Mouse (Mus musculus) ES-E14 (cell line): ENCODE measurements around the gene Gm9918. TPM values are rescaled to one million over a fixed set of nuclear protein-coding genes. Genes with fewer than 3 reads are reported as not detected.

Experiments used
- DNase-seq: peaks from one replicate; pipeline ENCODE4 v3.0.0-alpha.2; 2013; ENCODE audit warnings: low read depth, low spot score
- H3K27ac ChIP-seq: 2 replicates; pipeline ENCODE4 v1.5.1; 2012; ENCODE audit warnings: low read depth, mild to moderate bottlenecking, low read length, moderate library complexity, mixed read lengths; ENCODE audit not compliant: poor library complexity, insufficient read depth, severe bottlenecking
- H3K36me3 ChIP-seq: 2 replicates; pipeline ENCODE4 v1.6.1; 2012; ENCODE audit warnings: mild to moderate bottlenecking, low read length, moderate library complexity, mixed read lengths; ENCODE audit not compliant: control insufficient read depth, poor library complexity, insufficient read depth, severe bottlenecking
- H3K4me1 ChIP-seq, 2 experiments: fragments of 150-350 bp in 1 of 2; sonication (generic) in 1 of 2; 2 replicates each; pipeline ENCODE4 v1.6.1; 2012; ENCODE audit warnings: low read length in 2 of 2, mild to moderate bottlenecking in 1 of 2, mixed read lengths in 1 of 2; ENCODE audit not compliant: control insufficient read depth in 2 of 2, insufficient read depth in 2 of 2, poor library complexity in 1 of 2
- H3K4me3 ChIP-seq, 2 experiments: fragments of 150-350 bp in 1 of 2; sonication (generic) in 1 of 2; 2 replicates each; pipeline ENCODE4 v1.5.1; 2012; ENCODE audit warnings: low read length in 2 of 2, low read depth in 1 of 2, mild to moderate bottlenecking in 1 of 2, mixed read lengths in 1 of 2; ENCODE audit not compliant: insufficient read depth in 1 of 2, poor library complexity in 1 of 2, severe bottlenecking in 1 of 2
- H3K9ac ChIP-seq: 2 replicates; pipeline ENCODE4 v1.6.1; 2012; ENCODE audit warnings: low read depth, mild to moderate bottlenecking, low read length, mixed read lengths; ENCODE audit not compliant: poor library complexity, insufficient read depth, severe bottlenecking
- H3K9me3 ChIP-seq: fragments of 150-350 bp; sonication (generic); 2 replicates; pipeline ENCODE4 v1.6.1; 2012; ENCODE audit warnings: low read depth, mild to moderate bottlenecking, low read length; ENCODE audit not compliant: control insufficient read depth, insufficient read depth
- CHD2 ChIP-seq: IDR thresholded peaks from 2 replicates; pipeline ENCODE4 v1.6.1; 2014; ENCODE audit warnings: mild to moderate bottlenecking, low read depth, low read length, inconsistent platforms
- HCFC1 ChIP-seq: IDR thresholded peaks from 2 replicates; pipeline ENCODE4 v1.6.1; 2012; ENCODE audit warnings: low read length, inconsistent platforms, borderline replicate concordance; ENCODE audit not compliant: insufficient read depth
- MAFK ChIP-seq: IDR thresholded peaks from 2 replicates; pipeline ENCODE4 v1.6.1; 2014; ENCODE audit warnings: mild to moderate bottlenecking, low read depth, low read length, inconsistent platforms; ENCODE audit not compliant: insufficient read depth
- ZC3H11A ChIP-seq: IDR thresholded peaks from 2 replicates; pipeline ENCODE4 v1.6.1; 2012; ENCODE audit warnings: low read depth, mild to moderate bottlenecking, inconsistent platforms, low read length, borderline replicate concordance
- ZNF384 ChIP-seq: IDR thresholded peaks from 2 replicates; pipeline ENCODE4 v1.6.1; 2012; ENCODE audit warnings: low read depth, low read length, inconsistent platforms
- in situ Hi-C, 2 experiments: fragments of 600-800 bp; cut with MboI; formaldehyde crosslinking; loops; one replicate each; pipeline ENCODE4 v1.15.1; 2025; ENCODE audit warnings: low sequenced_read_pairs in 2 of 2, inconsistent platforms in 1 of 2; ENCODE audit not compliant: unreplicated experiment in 2 of 2
- total RNA-seq: library from RNA; depleted of rRNA; stranded (reverse); fragments of 300-350 nt; gene quantifications from 2 replicates; pipeline ENCODE4 v1.2.3, GENCODE M21; 2012

The Gm9918 gene
- total RNA-seq, 1 experiment: 0.45 TPM

DNA sequence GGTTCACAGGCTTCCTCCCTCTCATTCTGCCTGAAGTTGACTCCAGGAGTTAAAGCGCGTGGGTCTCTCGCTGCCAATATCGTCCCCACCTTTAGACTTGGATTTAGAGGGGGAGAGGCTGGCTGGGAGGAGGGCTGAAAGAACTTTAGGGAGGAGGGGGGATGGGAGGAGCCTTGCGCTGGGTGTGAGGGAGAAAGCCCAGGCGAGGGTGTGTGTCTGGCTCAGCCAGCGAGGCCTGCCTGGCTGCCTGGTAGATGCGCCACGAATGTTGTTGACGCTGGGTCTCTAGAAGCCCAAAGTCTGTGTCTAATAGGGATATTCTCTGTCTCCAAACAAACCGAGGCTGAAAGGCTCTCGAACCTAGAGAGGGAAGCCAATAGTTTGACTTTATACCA is 12.3 kb upstream of the Gm9918 start:
- TF ChIP-seq CHD2 (no peak), HCFC1 (no peak), ZNF384 (no peak), MAFK (no peak), ZC3H11A (no peak)
- peak overlapping the region; percentile 19; the same call in 1 of the 2 replicates for H3K9ac ChIP-seq
- peaks cover 2% of the 10 kb centered on the region; the same call in 1 of the 2 replicates for H3K36me3 ChIP-seq
- no peak overlapping the region; the same call in 1 of the 2 replicates for H3K27ac ChIP-seq
- H3K4me3 ChIP-seq: peak overlapping the region; percentile 58 to 84
- DNase-seq: no peak
- in situ Hi-C loops: no loop called here
- no peaks in the 10 kb centered on the region for H3K9me3 ChIP-seq
- peaks cover 14 to 47% of the 10 kb centered on the region in 2 experiments for H3K4me1 ChIP-seq

DNA sequence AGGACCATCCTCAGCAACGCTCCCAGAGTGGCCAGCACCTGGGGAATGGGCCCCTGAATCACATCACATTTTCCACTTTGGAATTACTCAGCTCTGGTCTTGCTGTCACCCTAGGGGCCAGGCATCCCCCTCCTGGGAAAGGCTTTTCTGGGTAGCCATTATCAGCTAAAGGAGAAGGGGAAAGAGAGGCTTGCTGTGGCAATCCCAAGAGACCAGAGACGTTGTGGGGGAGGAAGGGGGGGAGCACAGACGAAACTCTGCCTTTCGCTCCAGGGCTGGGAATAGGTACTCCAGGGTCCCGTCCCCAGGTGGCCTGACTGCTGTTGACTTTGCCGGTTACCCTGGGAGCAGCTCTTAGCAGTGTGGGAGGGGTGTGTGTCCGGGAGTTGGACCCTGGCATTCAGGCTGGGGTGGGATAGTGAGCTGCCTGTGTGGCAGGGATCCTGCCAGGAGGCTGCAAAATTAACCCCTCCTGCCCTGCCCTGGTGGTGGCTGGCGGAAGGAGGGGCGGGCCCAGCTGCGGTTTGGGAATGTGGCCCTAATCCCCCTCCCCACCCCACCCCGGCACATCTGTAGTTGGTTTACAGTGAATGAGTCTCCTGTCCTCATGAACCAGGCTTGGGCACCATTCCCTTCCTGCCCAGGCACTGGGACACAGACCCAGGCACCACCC is 11.6 kb upstream of the Gm9918 start:
- Histone ChIP-seq H3K4me3 (peak overlapping the region; percentile 58 to 84; a peak in 2 of 4 replicates), H3K36me3 (no peaks in the 10 kb centered on the region), H3K27ac (0 out of 2 replicates have a peak overlapping the region, but pooled peaks have one; percentile 21), H3K4me1 (peaks cover 14 to 48% of the 10 kb centered on the region in 2 experiments), H3K9ac (peak overlapping the region; percentile 19; the same call in 1 of the 2 replicates), H3K9me3 (no peaks in the 10 kb centered on the region)
- no peak for DNase-seq
- in situ Hi-C loops: no loop called here
- TF ChIP-seq ZC3H11A (no peak), HCFC1 (no peak), ZNF384 (no peak), MAFK (no peak), CHD2 (no peak)

DNA sequence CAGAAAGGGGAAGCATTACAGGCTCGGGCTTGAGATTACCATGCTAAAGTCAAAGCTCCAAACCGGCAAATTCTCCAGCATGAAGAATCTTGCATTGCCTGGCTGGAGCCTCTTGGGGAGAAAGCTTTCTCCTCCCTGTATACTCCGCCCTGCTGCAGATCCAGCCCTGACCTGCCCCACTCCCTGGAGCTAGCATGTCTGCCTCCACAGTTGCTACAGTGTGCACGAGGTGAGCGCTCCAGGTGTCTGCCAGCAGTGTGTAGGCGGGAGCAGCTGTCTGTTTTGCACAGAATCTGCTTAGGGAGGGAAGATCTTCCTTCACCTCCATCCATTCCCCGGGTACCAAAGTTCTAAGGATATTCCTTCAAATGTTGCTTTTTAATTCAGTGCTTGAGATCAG is 7.8 kb upstream of the Gm9918 start:
- Histone ChIP-seq H3K36me3 (no peaks in the 10 kb centered on the region), H3K4me3 (0 out of 4 replicates have a peak overlapping the region, but pooled peaks of 1 of the 2 experiments have one; percentile 12), H3K9ac (peak overlapping the region; percentile 31; the same call in 1 of the 2 replicates), H3K9me3 (no peaks in the 10 kb centered on the region), H3K27ac (no peak overlapping the region), H3K4me1 (peaks cover 7 to 33% of the 10 kb centered on the region in 2 experiments)
- DNase-seq: no peak
- no peak for TF ChIP-seq MAFK
- no peak for TF ChIP-seq ZC3H11A
- no peak for TF ChIP-seq CHD2
- TF ChIP-seq HCFC1: no peak
- TF ChIP-seq ZNF384: no peak
- in situ Hi-C loops: no loop called here

DNA sequence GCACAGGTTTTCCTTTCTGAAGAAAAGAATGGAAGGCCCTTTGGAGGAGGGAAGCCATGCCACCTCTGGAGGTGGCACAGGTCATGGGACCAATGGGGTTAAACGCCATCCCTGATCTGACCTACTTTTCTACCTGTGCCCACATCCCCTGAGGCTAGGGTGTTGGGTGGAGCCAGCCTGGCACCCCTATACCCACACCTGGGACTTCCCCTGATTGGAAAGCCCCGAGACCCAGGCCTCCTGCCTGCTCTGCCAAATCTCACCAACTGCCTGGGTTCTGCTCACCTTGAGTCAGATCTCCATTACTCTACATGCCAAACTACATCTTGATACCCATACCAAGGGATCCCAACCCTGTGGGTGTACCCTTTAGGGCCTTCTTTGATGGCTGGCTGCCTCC is 7.3 kb upstream of the Gm9918 start:
- peaks cover 7 to 33% of the 10 kb centered on the region in 2 experiments for H3K4me1 ChIP-seq
- in situ Hi-C loops: no loop called here
- no peak overlapping the region for H3K9ac ChIP-seq
- H3K4me3 ChIP-seq: no peak overlapping the region
- TF ChIP-seq CHD2: no peak
- no peak for TF ChIP-seq HCFC1
- TF ChIP-seq ZC3H11A: no peak
- no peak for TF ChIP-seq ZNF384
- TF ChIP-seq MAFK: no peak
- no peak overlapping the region for H3K27ac ChIP-seq
- DNase-seq: no peak
- H3K9me3 ChIP-seq: no peaks in the 10 kb centered on the region
- no peaks in the 10 kb centered on the region for H3K36me3 ChIP-seq
